Comparison of ENCODE assay signal across 11 mouse cellular contexts in genomic region chr15:43758256-43758655, GRCm38 (mm10).
DNase-seq lines count a peak whose midpoint lies in the region; ATAC-seq and TF ChIP-seq lines count a peak whose summit lies in the region.
"Had no signal": no experiment of that assay in that cellular context is flagged by ENCODE, and none has a peak within 500 bp of the region (broad histone marks: within the 10 kb centered on the region; RNA-seq: fewer than 3 reads in every experiment).

No protein-coding gene starts in this region.

- peak; percentile 76 for TF ChIP-seq CTCF in kidney, postnatal 0 days (IDR thresholded peaks at IDR 0.05; ENCODE audit: low read depth)

- H3K27ac ChIP-seq in kidney, postnatal 0 days = no peak overlapping the region
- H3K27ac ChIP-seq: hindbrain, embryonic 15.5 days; midbrain, embryonic 12.5 days had no signal

- H3K4me1 ChIP-seq in kidney, postnatal 0 days (replicated peaks; ENCODE audit: insufficient read depth, low read length) = no peaks in the 10 kb centered on the region
- H3K4me1 ChIP-seq: hindbrain, embryonic 15.5 days; midbrain, embryonic 12.5 days had no signal

- H3K9me3 ChIP-seq in kidney, postnatal 0 days (replicated peaks; ENCODE audit: low read length) = no peaks in the 10 kb centered on the region
- H3K9me3 ChIP-seq: hindbrain, embryonic 15.5 days; midbrain, embryonic 12.5 days had no signal

- DNase-seq in kidney, postnatal 0 days (ENCODE audit: low spot score) = peak; percentile 75
- no peak for DNase-seq in kidney, adult 18-20 months
- DNase-seq in right cerebral cortex, adult 18-20 months = peak; percentile 26
- no peak for DNase-seq in right cerebral cortex, postnatal 4 days
- DNase-seq in c-Kit-positive CD71-positive TER-119-positive erythroid progenitor cells, embryonic 14.5 days (ENCODE audit: low spot score) = peak; percentile 8
- peak; percentile 16 for DNase-seq in retina, postnatal 7 days (ENCODE audit: low read depth, low spot score)
- no peak for DNase-seq in B cell, adult 2 months
- DNase-seq in cerebellum, adult 8-10 months = no peak
- DNase-seq: cerebellum, adult 11 months had no signal

- H3K4me2 ChIP-seq in kidney, postnatal 0 days (ENCODE audit: low read length) = no peak overlapping the region
- H3K4me2 ChIP-seq: hindbrain, embryonic 15.5 days; midbrain, embryonic 12.5 days had no signal

- no peaks in the 10 kb centered on the region for H3K36me3 ChIP-seq in kidney, postnatal 0 days (ENCODE audit: insufficient read depth, low read length)
- H3K36me3 ChIP-seq: hindbrain, embryonic 15.5 days; midbrain, embryonic 12.5 days had no signal

- no peak overlapping the region for H3K9ac ChIP-seq in kidney, postnatal 0 days (ENCODE audit: low read depth, low read length)
- H3K9ac ChIP-seq: hindbrain, embryonic 15.5 days; midbrain, embryonic 12.5 days had no signal

- WGBS in kidney, postnatal 0 days = 20% methylated on average over 3 of the region's 3 CpGs

- ATAC-seq in kidney, postnatal 0 days (replicated peaks; ENCODE audit: low FRiP score, low read depth) = no peak

- H3K27me3 ChIP-seq in kidney, postnatal 0 days (ENCODE audit: insufficient read depth, low read length) = no peaks in the 10 kb centered on the region
- H3K27me3 ChIP-seq: hindbrain, embryonic 15.5 days; midbrain, embryonic 12.5 days had no signal

- no peak overlapping the region for H3K4me3 ChIP-seq in kidney, postnatal 0 days (replicated peaks; ENCODE audit: low read depth, low read length)
- H3K4me3 ChIP-seq: hindbrain, embryonic 15.5 days; midbrain, embryonic 12.5 days had no signal

Comparison
In these comparisons a context has a peak if more than half of its experiments do, and no peak if none do; other contexts are left out.
1. DNase-seq: peak in kidney, postnatal 0 days (single experiment), right cerebral cortex, adult 18-20 months (single experiment), c-Kit-positive CD71-positive TER-119-positive erythroid progenitor cells, embryonic 14.5 days (single experiment) and retina, postnatal 7 days (single experiment); none in kidney, adult 18-20 months (single experiment), right cerebral cortex, postnatal 4 days (single experiment), B cell, adult 2 months (0 of 2) and cerebellum, adult 8-10 months (single experiment).